Mouse (Mus musculus): ENCODE data around the gene Maats1. TPM values are rescaled to one million over a fixed set of nuclear protein-coding genes. Genes with fewer than 3 reads are reported as not detected.

Gene Maats1
- total RNA-seq, 2 experiments from 2014 or later, result 1.1 to 1.3 TPM

DNA sequence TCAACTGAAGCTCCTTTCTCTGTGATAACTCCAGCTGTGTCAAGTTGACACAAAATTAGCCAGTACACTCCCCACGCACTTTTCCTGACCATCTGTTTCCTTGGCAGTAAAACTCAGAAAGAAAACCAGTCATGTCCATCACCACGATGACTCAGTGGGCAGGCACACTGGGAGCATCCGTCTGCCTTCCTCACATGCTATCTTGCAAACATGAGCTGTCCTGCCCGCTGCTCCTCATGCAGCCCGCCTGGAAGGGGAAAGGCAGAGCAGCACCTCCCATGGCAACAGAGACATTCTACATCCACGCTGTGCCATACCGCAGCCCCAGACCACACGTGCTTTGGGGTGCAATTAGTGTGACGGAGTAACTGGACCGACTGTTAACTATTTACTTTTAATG is 26.4 kb upstream of the Maats1 start:
- peak; percentile 43 to 80 for DNase-seq (ENCODE audit: low spot score in 2 of 2)
- Histone ChIP-seq H3K4me3 (no peak overlapping the region), H3K27ac (no peak overlapping the region)
- no peak for TF ChIP-seq CTCF (conservative IDR thresholded peaks at IDR 0.05)

DNA sequence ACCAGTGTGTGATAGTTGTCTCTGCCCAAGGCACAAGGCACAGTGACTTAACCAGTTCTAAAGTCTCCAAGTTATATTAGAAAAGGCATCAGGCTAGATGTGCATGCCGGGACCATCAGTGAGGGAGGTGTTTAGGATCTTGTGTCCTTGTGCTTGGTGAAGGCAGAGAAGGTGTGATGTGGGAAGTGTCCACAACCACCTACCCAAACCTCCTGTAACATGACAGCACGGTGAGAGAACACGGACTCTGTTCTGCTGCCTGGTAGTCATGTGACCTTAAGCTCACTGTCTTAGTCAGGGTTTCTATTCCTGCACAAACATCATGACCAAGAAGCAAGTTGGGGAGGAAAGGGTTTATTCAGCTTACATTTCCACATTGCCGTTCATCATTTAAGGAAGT is 24.3 kb upstream of the Maats1 start:
- TF ChIP-seq CTCF (conservative IDR thresholded peaks at IDR 0.05), result no peak
- Histone ChIP-seq H3K27ac (no peak overlapping the region), H3K4me3 (no peak overlapping the region)
- DNase-seq (ENCODE audit: low spot score in 2 of 2), result no peak

DNA sequence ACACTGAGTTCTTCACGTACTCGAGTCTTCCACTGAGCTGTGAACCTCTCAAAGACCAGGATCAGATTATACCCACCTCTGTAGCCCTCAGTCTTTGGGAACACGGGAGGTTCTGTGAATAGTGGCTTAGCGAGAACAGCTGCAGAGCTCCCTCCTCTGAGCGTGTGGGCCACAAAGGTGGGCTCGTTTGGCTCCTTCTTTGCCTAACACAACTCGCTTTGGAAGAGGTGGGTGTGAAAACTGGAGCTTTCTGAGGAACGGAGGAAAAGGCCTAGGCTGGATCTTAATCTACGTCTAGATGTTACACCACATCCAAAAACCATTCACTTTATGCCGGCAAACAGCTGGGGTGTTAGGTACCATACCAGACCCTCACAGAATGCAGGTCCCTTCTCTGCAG is 23.4 kb upstream of the Maats1 start:
- no peak overlapping the region for H3K27ac ChIP-seq
- no peak overlapping the region for H3K4me3 ChIP-seq
- TF ChIP-seq CTCF (conservative IDR thresholded peaks at IDR 0.05), result no peak
- DNase-seq (ENCODE audit: low spot score in 2 of 2), result no peak

DNA sequence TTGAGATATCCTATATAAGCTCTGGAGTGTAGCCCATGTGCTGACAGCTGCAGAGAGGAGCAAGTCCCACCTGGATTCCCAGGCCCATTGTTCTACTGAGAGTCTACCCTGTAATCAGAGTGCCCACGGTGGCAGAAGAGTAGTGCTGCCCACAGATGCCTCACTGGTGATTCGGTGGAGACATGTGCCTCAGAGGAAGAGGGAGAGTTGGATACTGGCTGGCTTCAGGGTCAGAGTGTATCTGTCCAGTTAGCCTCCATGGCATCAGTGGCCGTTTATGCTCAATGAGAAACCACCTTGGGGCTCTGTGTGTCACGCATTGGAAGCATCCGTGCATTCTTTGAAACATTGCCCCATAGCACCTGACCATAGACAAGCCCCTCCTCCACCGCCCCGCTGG is 21.7 kb upstream of the Maats1 start:
- no peak for TF ChIP-seq CTCF (conservative IDR thresholded peaks at IDR 0.05)
- DNase-seq (ENCODE audit: low spot score in 2 of 2), result no peak
- Histone ChIP-seq H3K27ac (no peak overlapping the region), H3K4me3 (no peak overlapping the region)

DNA sequence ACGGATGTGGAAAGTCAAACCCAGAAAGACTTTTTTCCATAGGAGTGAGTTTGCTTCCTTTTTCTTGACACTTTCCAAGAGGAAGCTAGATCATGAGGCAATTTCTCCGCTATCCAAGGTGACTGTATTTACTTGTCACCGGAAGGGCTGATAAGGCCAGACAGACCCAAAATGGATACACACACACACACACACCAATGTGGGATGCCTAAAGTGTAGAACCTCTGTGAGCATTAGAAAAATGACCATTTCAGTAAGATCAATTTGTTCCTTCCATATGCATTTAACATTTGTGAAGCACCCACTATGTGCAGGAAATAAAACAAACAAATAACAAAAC is 21.3 kb upstream of the Maats1 start:
- DNase-seq (ENCODE audit: low spot score in 2 of 2), result no peak
- TF ChIP-seq CTCF (conservative IDR thresholded peaks at IDR 0.05), result no peak
- H3K27ac ChIP-seq, result no peak overlapping the region
- H3K4me3 ChIP-seq, result no peak overlapping the region

DNA sequence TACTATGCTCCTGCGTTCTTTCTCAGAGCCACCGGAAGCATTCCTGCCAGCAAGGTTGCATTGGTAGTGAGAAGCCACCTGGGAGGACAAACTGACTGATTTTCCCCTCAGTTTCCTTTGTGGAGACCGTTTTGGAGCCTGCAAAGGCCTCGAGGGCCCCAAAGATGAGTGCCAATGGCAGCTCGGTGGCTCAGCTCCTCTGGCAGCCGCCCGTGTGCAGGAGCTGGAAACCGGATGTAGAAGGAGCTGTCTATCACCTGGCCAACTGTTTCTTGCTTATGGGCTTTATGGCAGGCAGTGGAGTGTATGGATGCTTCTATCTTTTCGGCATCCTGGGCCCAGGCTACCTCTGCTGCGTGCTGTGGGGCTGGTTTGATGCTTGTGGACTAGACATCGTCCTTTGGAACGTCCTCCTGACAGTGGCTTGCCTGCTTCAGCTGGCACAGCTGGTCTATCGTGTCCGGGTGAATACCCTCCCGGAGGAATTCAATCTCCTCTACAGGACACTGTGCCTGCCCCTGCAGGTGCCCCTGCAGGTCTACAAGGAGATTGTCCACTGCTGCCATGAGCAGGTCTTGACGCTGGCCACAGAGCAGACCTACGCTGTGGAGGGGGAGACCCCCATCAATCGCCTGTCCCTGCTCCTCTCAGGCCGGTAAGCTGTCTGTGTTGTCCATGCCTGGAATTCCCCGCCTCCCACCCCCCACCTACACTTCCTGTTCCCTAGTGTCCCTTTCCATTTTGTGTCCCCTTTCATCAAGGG is 20.7 kb upstream of the Maats1 start:
- no peak for DNase-seq (ENCODE audit: low spot score in 2 of 2)
- no peak overlapping the region for H3K4me3 ChIP-seq
- TF ChIP-seq CTCF (conservative IDR thresholded peaks at IDR 0.05), result no peak
- no peak overlapping the region for H3K27ac ChIP-seq

DNA sequence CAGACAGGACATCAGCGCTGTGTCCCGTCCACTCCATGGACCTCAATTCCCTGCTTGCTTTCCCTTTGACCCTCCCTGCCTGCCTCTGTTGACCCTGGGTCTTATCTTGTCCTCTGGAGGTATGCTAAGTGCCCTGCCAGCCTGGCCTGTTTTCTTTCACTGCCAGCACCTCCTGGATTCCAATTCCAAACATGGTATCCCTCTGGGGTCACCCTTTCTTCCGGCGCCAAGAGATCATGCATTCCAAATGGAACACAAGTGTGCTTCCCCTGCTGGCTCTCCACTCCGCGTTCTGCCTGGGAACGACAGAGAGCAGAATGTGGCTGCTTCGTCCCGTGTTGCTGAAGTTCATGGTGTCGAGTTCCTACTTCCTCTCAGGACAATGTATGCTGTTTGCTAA is 20.0 kb upstream of the Maats1 start, which contains the start of gene Popdc2:
TSS of gene Popdc2 (plus strand) at position 277 of the 400 bp plus-strand sequence.
- TF ChIP-seq CTCF (conservative IDR thresholded peaks at IDR 0.05), result no peak
- DNase-seq (ENCODE audit: low spot score in 2 of 2), result no peak
- Histone ChIP-seq H3K27ac (no peak within 1 kb of the TSS), H3K4me3 (no peak within 1 kb of the TSS)

DNA sequence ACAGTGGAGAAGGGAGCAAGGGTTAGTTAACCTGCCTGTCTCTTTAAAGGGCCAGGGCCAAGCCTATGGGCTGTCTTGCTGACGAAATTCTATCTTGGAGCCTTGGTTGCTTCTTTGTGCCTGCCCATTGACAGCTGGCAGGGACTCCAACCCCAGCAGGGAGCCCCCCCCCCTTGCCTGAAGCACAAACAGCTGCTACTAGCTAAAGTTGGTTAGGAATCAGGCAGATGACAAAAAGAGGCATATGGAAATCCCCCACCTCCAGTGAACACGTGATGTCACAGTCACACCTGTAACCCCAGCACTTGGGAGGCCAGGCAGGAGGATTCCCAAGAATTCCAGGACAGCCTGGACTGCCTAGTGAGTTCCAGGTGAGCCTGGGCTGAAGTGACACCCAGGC is 18.4 kb upstream of the Maats1 start:
- no peak for DNase-seq (ENCODE audit: low spot score in 2 of 2)
- Histone ChIP-seq H3K27ac (no peak overlapping the region), H3K4me3 (no peak overlapping the region)
- TF ChIP-seq CTCF (conservative IDR thresholded peaks at IDR 0.05), result no peak

DNA sequence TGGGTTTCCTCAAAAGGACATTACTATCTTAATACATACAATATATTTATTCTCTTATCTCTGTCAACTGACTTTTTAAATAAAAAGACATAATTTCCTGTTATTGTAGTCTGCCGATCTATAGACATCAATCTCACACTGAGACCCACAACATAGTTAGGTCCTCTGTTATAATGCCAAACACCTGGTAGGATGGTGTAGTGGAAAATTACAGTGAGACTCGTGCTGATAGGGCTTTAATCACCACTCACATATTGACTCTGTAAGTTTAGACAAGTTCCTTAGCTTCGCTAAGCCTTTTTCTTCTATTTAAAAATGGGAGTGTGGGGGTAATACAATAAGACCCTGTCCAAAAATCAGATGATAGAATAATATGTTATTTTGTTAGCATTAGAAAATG is 17.9 kb upstream of the Maats1 start:
- H3K4me3 ChIP-seq, result no peak overlapping the region
- DNase-seq (ENCODE audit: low spot score in 2 of 2), result no peak
- H3K27ac ChIP-seq, result no peak overlapping the region
- TF ChIP-seq CTCF (conservative IDR thresholded peaks at IDR 0.05), result no peak

DNA sequence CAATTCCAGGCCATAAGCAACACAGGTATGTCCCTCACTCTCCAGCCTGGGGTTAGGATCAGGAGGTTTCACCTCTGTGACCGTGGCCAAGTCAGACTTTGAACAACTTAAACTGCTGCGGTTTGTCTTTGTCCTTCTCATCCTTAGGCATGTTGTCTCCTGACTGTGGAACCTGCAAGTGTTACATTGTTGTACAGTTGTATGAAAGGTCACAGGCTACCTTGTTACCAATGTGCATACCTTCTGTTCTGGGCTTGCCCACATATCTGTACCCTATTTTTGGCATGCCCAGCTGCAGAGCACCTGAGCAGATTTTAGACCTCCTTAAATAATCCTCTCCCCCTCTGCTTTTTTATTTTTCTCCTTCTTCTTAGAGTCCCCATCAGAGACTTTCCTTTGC is 17.3 kb upstream of the Maats1 start:
- Histone ChIP-seq H3K27ac (no peak overlapping the region), H3K4me3 (no peak overlapping the region)
- no peak for DNase-seq (ENCODE audit: low spot score in 2 of 2)
- no peak for TF ChIP-seq CTCF (conservative IDR thresholded peaks at IDR 0.05)

DNA sequence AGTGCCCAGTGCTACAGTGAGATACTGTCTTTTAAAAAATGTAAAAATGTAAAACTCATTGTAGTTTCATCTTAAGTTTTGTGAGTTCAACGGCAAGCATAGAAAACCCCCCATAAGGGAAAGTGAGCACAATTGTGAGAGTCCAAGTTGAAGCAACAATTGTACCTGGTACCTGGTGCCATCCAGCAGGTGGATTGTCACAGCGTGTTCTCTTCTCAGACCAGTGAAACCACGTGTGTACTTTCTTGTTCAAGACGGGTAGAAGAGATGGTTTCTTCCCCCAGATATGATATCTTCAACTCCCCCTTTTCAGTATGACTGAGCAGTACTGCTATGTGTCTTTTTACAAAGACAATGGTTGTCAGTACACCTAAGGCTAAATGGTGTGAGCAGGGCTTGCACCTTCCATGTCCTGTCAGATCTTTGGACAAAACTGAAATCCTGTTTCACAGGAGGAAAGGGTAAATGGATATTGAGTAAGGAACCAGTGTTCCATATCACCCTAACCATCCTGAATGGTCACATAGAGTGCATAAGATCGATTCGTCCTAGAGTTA is 16.4 kb upstream of the Maats1 start:
- TF ChIP-seq CTCF (conservative IDR thresholded peaks at IDR 0.05), result no peak
- Histone ChIP-seq H3K27ac (no peak overlapping the region), H3K4me3 (no peak overlapping the region)
- DNase-seq (ENCODE audit: low spot score in 2 of 2), result no peak

DNA sequence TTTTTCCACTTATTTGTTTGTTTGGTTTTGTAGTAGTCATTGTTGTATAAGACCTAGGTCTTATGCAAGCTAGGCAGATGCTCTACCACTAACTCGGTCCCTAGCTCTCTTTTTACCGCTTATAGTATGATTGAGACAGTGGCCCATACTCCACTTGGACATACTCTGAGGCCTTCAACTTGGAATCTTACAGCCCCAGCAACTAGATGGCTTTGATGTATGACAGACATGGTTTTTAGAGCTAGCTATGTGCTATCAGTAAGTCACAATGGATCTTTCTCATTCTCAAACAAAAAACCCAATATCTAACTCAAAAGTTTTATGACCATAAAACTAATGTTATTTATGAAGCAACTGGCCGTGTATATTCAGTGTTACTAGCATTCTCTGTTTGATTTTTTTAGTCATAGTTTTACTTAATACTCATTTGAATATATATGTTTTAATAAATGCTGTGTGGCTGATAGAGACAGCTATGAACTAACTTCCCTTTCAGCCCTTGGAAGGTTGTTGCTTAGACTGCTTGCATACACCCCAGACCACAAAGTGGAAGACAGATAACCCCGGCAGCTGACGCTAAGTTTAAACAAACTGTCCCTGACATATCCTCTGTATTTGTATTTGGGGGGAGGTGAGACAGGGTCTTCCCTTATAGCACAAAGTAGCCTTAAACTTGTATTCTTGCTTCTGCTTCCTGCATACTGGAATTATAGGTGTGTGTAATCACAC is 12.4 kb upstream of the Maats1 start:
- TF ChIP-seq CTCF (conservative IDR thresholded peaks at IDR 0.05), result no peak
- no peak for DNase-seq (ENCODE audit: low spot score in 2 of 2)
- no peak overlapping the region for H3K4me3 ChIP-seq
- no peak overlapping the region for H3K27ac ChIP-seq

DNA sequence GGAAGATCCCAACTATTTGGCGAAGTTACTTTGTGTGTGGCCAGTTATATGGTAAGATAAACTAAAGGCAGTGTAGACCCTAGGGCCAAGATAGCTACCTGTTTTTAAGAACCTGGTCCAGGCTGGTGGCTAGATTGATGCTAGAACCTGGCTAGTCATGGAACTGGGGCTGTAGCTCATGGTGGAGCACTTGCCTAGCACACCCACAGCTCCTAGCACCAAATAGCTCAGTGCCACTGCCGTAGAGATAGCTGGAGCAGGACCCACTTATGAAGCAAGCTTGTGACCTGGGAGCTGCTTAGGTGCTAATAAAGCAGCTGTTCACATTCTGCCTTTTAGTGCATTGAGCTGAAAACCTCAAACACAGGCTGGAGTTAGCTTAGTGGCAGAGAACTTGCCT is 11.7 kb upstream of the Maats1 start:
- no peak for DNase-seq (ENCODE audit: low spot score in 2 of 2)
- no peak overlapping the region for H3K4me3 ChIP-seq
- H3K27ac ChIP-seq, result no peak overlapping the region
- TF ChIP-seq CTCF (conservative IDR thresholded peaks at IDR 0.05), result no peak

DNA sequence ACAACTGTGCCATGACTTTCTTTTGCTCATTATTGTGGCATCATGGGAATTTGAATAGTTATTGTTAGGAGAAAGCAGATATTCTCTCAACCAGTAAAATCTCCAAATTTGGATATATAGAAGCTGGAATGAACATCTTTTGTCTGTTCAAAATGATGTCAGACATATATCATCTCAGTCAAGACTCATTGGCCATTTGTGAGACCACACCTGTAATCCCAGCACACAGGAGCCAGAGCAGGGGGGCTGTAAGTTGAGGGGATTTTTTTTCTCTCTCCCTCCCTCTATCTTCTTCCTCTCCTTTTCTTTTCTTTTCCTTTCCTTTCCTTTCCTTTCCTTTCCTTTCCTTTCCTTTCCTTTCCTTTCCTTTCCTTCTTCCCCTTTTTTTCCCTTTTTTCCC is 10.9 kb upstream of the Maats1 start:
- Histone ChIP-seq H3K27ac (no peak overlapping the region), H3K4me3 (no peak overlapping the region)
- TF ChIP-seq CTCF (conservative IDR thresholded peaks at IDR 0.05), result no peak
- DNase-seq (ENCODE audit: low spot score in 2 of 2), result no peak
